Mouse (Mus musculus) kidney, embryonic 16.5 days (tissue): ENCODE measurements around the gene Fancc. TPM values are rescaled to one million over a fixed set of nuclear protein-coding genes. Genes with fewer than 3 reads are reported as not detected.

ENCODE experiments used
- ATAC-seq: fragments of 200-750 bp; cut with Nextera tagmentation; 2 replicates; pipeline ENCODE4 v1.8.0; 2017; ENCODE audit warnings: moderate TSS enrichment; ENCODE audit not compliant: low FRiP score, low TSS enrichment
- H3K27ac ChIP-seq: fragments of 300-500 bp; sonication (generic); 2 replicates; pipeline ENCODE4 v1.5.1; 2014; ENCODE audit warnings: low read length
- H3K27me3 ChIP-seq: fragments of 300-500 bp; sonication (generic); 2 replicates; pipeline ENCODE4 v1.6.1; 2014; ENCODE audit warnings: low read length, control low read depth, mixed read lengths; ENCODE audit not compliant: insufficient read depth
- H3K36me3 ChIP-seq: fragments of 300-500 bp; sonication (generic); 2 replicates; pipeline ENCODE4 v1.6.1; 2014; ENCODE audit warnings: low read length, control low read depth, mixed read lengths; ENCODE audit not compliant: insufficient read depth
- H3K4me1 ChIP-seq: fragments of 300-500 bp; sonication (generic); 2 replicates; pipeline ENCODE4 v1.6.1; 2014; ENCODE audit warnings: low read length, control low read depth, mixed read lengths; ENCODE audit not compliant: insufficient read depth
- H3K4me2 ChIP-seq: fragments of 300-500 bp; sonication (generic); replicated peaks from 2 replicates; pipeline ENCODE4 v1.6.1; 2014; ENCODE audit warnings: low read depth, low read length
- H3K4me3 ChIP-seq: fragments of 300-500 bp; sonication (generic); 2 replicates; pipeline ENCODE4 v1.5.1; 2014; ENCODE audit warnings: mild to moderate bottlenecking, low read length
- H3K9ac ChIP-seq: fragments of 300-500 bp; sonication (generic); replicated peaks from 2 replicates; pipeline ENCODE4 v1.6.1; 2014; ENCODE audit warnings: low read length
- H3K9me3 ChIP-seq: fragments of 300-500 bp; sonication (generic); 2 replicates; pipeline ENCODE4 v1.6.1; 2016; ENCODE audit warnings: low read length, control low read depth
- WGBS: fragments of 180-500 bp; shearing (Covaris S2); extraction: QIAGEN DNeasy Blood & Tissue Kit; methylation state at CpG from one replicate; pipeline ENCODE4 v1.1.7; 2014; 5-methylcytosine and 5-hydroxymethylcytosine counted together
- polyA plus RNA-seq: library from polyadenylated mRNA; unstranded; fragments of >200 nt; fragmentation: Nextera tagmentation; extraction: Ambion mirVana; gene quantifications from 2 replicates; pipeline ENCODE4 v1.2.1, GENCODE M21; 2015

Gene Fancc
- polyA plus RNA-seq, 1 experiment from 2014 or later: 22.2 TPM

- Histone ChIP-seq H3K27ac (no peak overlapping the region), H3K9me3 (no peaks in the 10 kb centered on the region), H3K27me3 (no peaks in the 10 kb centered on the region), H3K4me2 (no peak overlapping the region), H3K36me3 (peaks cover 80% of the 10 kb centered on the region), H3K4me1 (peaks cover 19% of the 10 kb centered on the region), H3K4me3 (no peak overlapping the region), H3K9ac (no peak overlapping the region)
- ATAC-seq: no peak
- WGBS: 89% methylated on average over 6 of the region's 6 CpGs
Measured at GRCm38 (mm10) chr13:63520110-63520509, 23.0 kb upstream of the Fancc start.

- H3K9ac ChIP-seq: no peak overlapping the region
- no peak overlapping the region for H3K27ac ChIP-seq
Measured at GRCm38 (mm10) chr13:63516535-63516934, 19.5 kb upstream of the Fancc start.

GRCm38 (mm10) chr13:63515542-63515941 lies 18.5 kb upstream of the Fancc start:
- no peak overlapping the region for H3K27ac ChIP-seq
- no peaks in the 10 kb centered on the region for H3K9me3 ChIP-seq
- H3K9ac ChIP-seq: no peak overlapping the region
- no peaks in the 10 kb centered on the region for H3K27me3 ChIP-seq
- peaks cover 97% of the 10 kb centered on the region for H3K36me3 ChIP-seq
- WGBS: 76% methylated on average over 5 of the region's 5 CpGs
- no peak overlapping the region for H3K4me3 ChIP-seq
- no peak overlapping the region for H3K4me2 ChIP-seq
- ATAC-seq: no peak
- no peaks in the 10 kb centered on the region for H3K4me1 ChIP-seq

More at GRCm38 (mm10) chr13:63516535-63516934, 19.5 kb upstream of the Fancc start:
- Histone ChIP-seq H3K27me3 (no peaks in the 10 kb centered on the region), H3K4me3 (no peak overlapping the region), H3K4me1 (no peaks in the 10 kb centered on the region), H3K9me3 (no peaks in the 10 kb centered on the region), H3K36me3 (peaks cover 89% of the 10 kb centered on the region), H3K4me2 (no peak overlapping the region)
- 89% methylated on average over 2 of the region's 2 CpGs for WGBS
- no peak for ATAC-seq

- 0 out of 2 replicates have a peak, but pooled peaks have one; percentile 23 for ATAC-seq
- Histone ChIP-seq H3K27ac (no peak overlapping the region), H3K36me3 (peaks cover 100% of the 10 kb centered on the region), H3K4me2 (no peak overlapping the region), H3K4me3 (no peak overlapping the region), H3K9ac (no peak overlapping the region), H3K9me3 (no peaks in the 10 kb centered on the region), H3K4me1 (no peaks in the 10 kb centered on the region), H3K27me3 (no peaks in the 10 kb centered on the region)
- WGBS: 69% methylated on average over 8 of the region's 8 CpGs
Measured at GRCm38 (mm10) chr13:63514931-63515360, 17.9 kb upstream of the Fancc start.

GRCm38 (mm10) chr13:63513374-63514098 lies 16.5 kb upstream of the Fancc start:
- no peaks in the 10 kb centered on the region for H3K4me1 ChIP-seq
- H3K4me2 ChIP-seq: no peak overlapping the region
- ATAC-seq: no peak
- peaks cover 97% of the 10 kb centered on the region for H3K36me3 ChIP-seq
- H3K27me3 ChIP-seq: no peaks in the 10 kb centered on the region
- H3K9me3 ChIP-seq: no peaks in the 10 kb centered on the region
- no peak overlapping the region for H3K27ac ChIP-seq
- H3K4me3 ChIP-seq: no peak overlapping the region
- no peak overlapping the region for H3K9ac ChIP-seq
- WGBS: 73% methylated on average over 26 of the region's 26 CpGs

GRCm38 (mm10) chr13:63512411-63512810 lies 15.3 kb upstream of the Fancc start:
- ATAC-seq: no peak
- Histone ChIP-seq H3K4me1 (no peaks in the 10 kb centered on the region), H3K4me2 (no peak overlapping the region), H3K36me3 (peaks cover 96% of the 10 kb centered on the region), H3K9ac (no peak overlapping the region), H3K4me3 (no peak overlapping the region), H3K9me3 (no peaks in the 10 kb centered on the region), H3K27me3 (no peaks in the 10 kb centered on the region), H3K27ac (no peak overlapping the region)
- WGBS: 68% methylated on average over 6 of the region's 6 CpGs

- no peak for ATAC-seq
- H3K36me3 ChIP-seq: peaks cover 53% of the 10 kb centered on the region
- 89% methylated on average over 5 of the region's 5 CpGs for WGBS
Measured at GRCm38 (mm10) chr13:63507821-63508220, 10.7 kb upstream of the Fancc start.

GRCm38 (mm10) chr13:63507001-63507556 lies 10.0 kb upstream of the Fancc start:
- Histone ChIP-seq H3K27me3 (no peaks in the 10 kb centered on the region), H3K4me1 (peaks cover 6% of the 10 kb centered on the region; the same call in 1 of the 2 replicates), H3K27ac (no peak overlapping the region), H3K9me3 (no peaks in the 10 kb centered on the region), H3K36me3 (peaks cover 46% of the 10 kb centered on the region), H3K4me3 (no peak overlapping the region), H3K4me2 (no peak overlapping the region), H3K9ac (no peak overlapping the region)
- 85% methylated on average over 6 of the region's 6 CpGs for WGBS
- no peak; the same call in 1 of the 2 replicates for ATAC-seq

More at GRCm38 (mm10) chr13:63507821-63508220, 10.7 kb upstream of the Fancc start:
- H3K27ac ChIP-seq: no peak overlapping the region
- H3K4me3 ChIP-seq: no peak overlapping the region
- peaks cover 6% of the 10 kb centered on the region; the same call in 1 of the 2 replicates for H3K4me1 ChIP-seq
- H3K4me2 ChIP-seq: no peak overlapping the region
- H3K9me3 ChIP-seq: no peaks in the 10 kb centered on the region
- H3K9ac ChIP-seq: no peak overlapping the region
- no peaks in the 10 kb centered on the region for H3K27me3 ChIP-seq

- H3K36me3 ChIP-seq: peaks cover 39% of the 10 kb centered on the region
- WGBS: 62% methylated on average over 1 of the region's 1 CpGs
- no peak overlapping the region for H3K27ac ChIP-seq
- no peaks in the 10 kb centered on the region for H3K27me3 ChIP-seq
- no peak overlapping the region for H3K4me2 ChIP-seq
- ATAC-seq: no peak
- no peak overlapping the region for H3K9ac ChIP-seq
- H3K9me3 ChIP-seq: no peaks in the 10 kb centered on the region
- H3K4me3 ChIP-seq: no peak overlapping the region
- H3K4me1 ChIP-seq: peaks cover 6% of the 10 kb centered on the region; the same call in 1 of the 2 replicates
Measured at GRCm38 (mm10) chr13:63506364-63506763, 9.3 kb upstream of the Fancc start.

- Histone ChIP-seq H3K4me3 (no peak overlapping the region), H3K36me3 (peaks cover 3% of the 10 kb centered on the region; the same call in 1 of the 2 replicates), H3K27me3 (no peaks in the 10 kb centered on the region), H3K9ac (no peak overlapping the region), H3K4me2 (no peak overlapping the region), H3K9me3 (no peaks in the 10 kb centered on the region), H3K4me1 (peaks cover 6% of the 10 kb centered on the region; the same call in 1 of the 2 replicates), H3K27ac (no peak overlapping the region)
- WGBS: 99% methylated on average over 2 of the region's 2 CpGs
- ATAC-seq: no peak
Measured at GRCm38 (mm10) chr13:63502391-63502790, 5.3 kb upstream of the Fancc start.
